Comparison of ENCODE assay signal across 9 mouse cellular contexts in the genomic region with DNA sequence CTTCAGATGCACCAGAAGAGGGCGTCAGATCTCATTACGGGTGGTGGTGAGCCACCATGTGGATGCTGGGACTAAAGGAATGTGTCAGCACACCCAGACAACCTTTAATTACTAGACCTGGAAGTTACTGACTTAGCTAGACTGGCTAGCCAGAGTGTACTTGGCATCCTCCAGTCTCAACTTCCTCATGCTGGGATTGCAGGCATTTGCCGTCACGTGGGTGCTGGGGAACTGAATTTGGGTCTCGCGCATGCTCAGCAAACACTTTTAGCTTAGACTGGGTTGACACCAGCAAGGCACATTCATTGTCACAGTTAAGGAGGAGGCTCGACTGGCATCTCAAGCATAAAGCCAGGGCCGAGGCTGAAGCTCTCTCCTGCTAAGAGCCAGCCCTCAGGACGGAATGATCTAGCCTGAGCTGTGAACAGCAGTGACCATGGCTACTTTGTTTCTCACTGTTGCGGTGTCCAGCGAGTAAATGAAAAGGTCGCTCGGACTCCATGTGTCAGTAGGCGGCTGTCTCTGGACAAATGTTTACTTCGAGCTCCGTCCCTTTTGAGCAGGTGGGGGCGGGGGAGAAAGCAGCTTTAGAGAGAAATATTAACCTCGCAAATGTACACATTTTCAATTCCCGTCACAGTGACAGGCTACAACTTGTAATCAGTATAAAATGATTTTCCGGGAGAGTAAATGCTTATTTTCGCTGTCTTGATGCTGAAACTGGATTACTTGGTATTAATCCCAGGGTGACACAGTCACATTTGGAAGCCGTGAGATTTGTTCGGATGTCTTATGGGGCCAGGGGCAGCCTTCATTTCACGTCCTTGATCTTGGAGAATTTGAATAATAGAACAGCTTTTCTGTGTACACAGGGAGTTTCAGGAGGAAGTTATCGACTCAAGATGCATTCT.
DNase-seq lines count a peak whose midpoint lies in the region; ATAC-seq lines count a peak whose summit lies in the region.
"Had no signal": no experiment of that assay in that cellular context is flagged by ENCODE, and none has a peak within 500 bp of the region (broad histone marks: within the 10 kb centered on the region; RNA-seq: fewer than 3 reads in every experiment).

No protein-coding gene starts in this region.

- no peak overlapping the region for H3K9ac ChIP-seq in hindbrain, embryonic 12.5 days
- H3K9ac ChIP-seq in midbrain, embryonic 11.5 days (ENCODE audit: low read length), result no peak overlapping the region

- H3K9me3 ChIP-seq in hindbrain, embryonic 12.5 days (replicated peaks), result peaks cover 4% of the 10 kb centered on the region; the same call in 1 of the 2 replicates
- H3K9me3 ChIP-seq in hindbrain, embryonic 10.5 days, result no peaks in the 10 kb centered on the region
- no peaks in the 10 kb centered on the region for H3K9me3 ChIP-seq in midbrain, embryonic 11.5 days (ENCODE audit: control insufficient read depth, low read length)

- no peak overlapping the region for H3K4me2 ChIP-seq in hindbrain, embryonic 12.5 days (replicated peaks)
- peak overlapping the region; percentile 6; the same call in 1 of the 2 replicates for H3K4me2 ChIP-seq in midbrain, embryonic 11.5 days

- whole genome bisulfite sequencing in hindbrain, embryonic 12.5 days, result 60% methylated on average over 25 of the region's 25 CpGs
- 66% methylated on average over 25 of the region's 25 CpGs for WGBS in hindbrain, embryonic 10.5 days
- WGBS in midbrain, embryonic 11.5 days, result 53% methylated on average over 25 of the region's 25 CpGs

- no peaks in the 10 kb centered on the region for H3K27me3 ChIP-seq in hindbrain, embryonic 12.5 days
- H3K27me3 ChIP-seq in hindbrain, embryonic 10.5 days (ENCODE audit: insufficient read depth, poor library complexity, severe bottlenecking), result no peaks in the 10 kb centered on the region
- no peaks in the 10 kb centered on the region for H3K27me3 ChIP-seq in midbrain, embryonic 11.5 days (ENCODE audit: control insufficient read depth, insufficient read depth, low read length)

- no peaks in the 10 kb centered on the region for H3K36me3 ChIP-seq in hindbrain, embryonic 12.5 days
- no peaks in the 10 kb centered on the region for H3K36me3 ChIP-seq in hindbrain, embryonic 10.5 days
- H3K36me3 ChIP-seq in midbrain, embryonic 11.5 days (ENCODE audit: control insufficient read depth, insufficient read depth, low read length), result no peaks in the 10 kb centered on the region

- intact Hi-C loops in left cerebral cortex, postnatal 25 days (cut with DNase I), result no loop called here

- peak overlapping the region; percentile 31; the same call in 1 of the 2 replicates for H3K27ac ChIP-seq in hindbrain, embryonic 12.5 days
- H3K27ac ChIP-seq in hindbrain, embryonic 10.5 days, result no peak overlapping the region
- H3K27ac ChIP-seq in midbrain, embryonic 11.5 days (ENCODE audit: low read depth, low read length), result no peak overlapping the region
- H3K27ac ChIP-seq: heart, adult 2 months had no signal

- ATAC-seq in hindbrain, embryonic 12.5 days (ENCODE audit: low FRiP score), result no peak
- peak; percentile 83 for ATAC-seq in granulocyte monocyte progenitor cell, adult 5-6 weeks (replicated peaks; ENCODE audit: poor library complexity, severe bottlenecking)
- peak; percentile 17; the same call in 1 of the 2 replicates for ATAC-seq in midbrain, embryonic 11.5 days (ENCODE audit: low FRiP score)

- DNase-seq in hindbrain, embryonic 10.5 days (ENCODE audit: low spot score), result no peak
- peak; percentile 41 to 42 for DNase-seq in cerebellum, adult 18-20 months
- peak; percentile 45 to 55 for DNase-seq in left cerebral cortex, postnatal 25 days (ENCODE audit: low spot score in 2 of 2)
- peak; percentile 89 for DNase-seq in midbrain, embryonic 11.5 days (ENCODE audit: low spot score, missing footprints)
- peak; percentile 38 for DNase-seq in urinary bladder, postnatal 25 days (ENCODE audit: low spot score)
- no peak for DNase-seq in thymus, postnatal 25 days

- H3K4me3 ChIP-seq in hindbrain, embryonic 12.5 days, result no peak overlapping the region
- no peak overlapping the region for H3K4me3 ChIP-seq in hindbrain, embryonic 10.5 days
- no peak overlapping the region for H3K4me3 ChIP-seq in midbrain, embryonic 11.5 days (ENCODE audit: low read depth, low read length)
- H3K4me3 ChIP-seq: heart, adult 2 months had no signal

- peaks cover 27% of the 10 kb centered on the region for H3K4me1 ChIP-seq in hindbrain, embryonic 12.5 days
- H3K4me1 ChIP-seq in hindbrain, embryonic 10.5 days (replicated peaks), result peaks cover 38% of the 10 kb centered on the region
- peaks cover 27% of the 10 kb centered on the region for H3K4me1 ChIP-seq in midbrain, embryonic 11.5 days (ENCODE audit: control insufficient read depth, insufficient read depth, low read length)

Comparison
In these comparisons a context has a peak if more than half of its experiments do, and no peak if none do; other contexts are left out.
1. DNase-seq: peak in cerebellum, adult 18-20 months (2 of 2), left cerebral cortex, postnatal 25 days (2 of 2), midbrain, embryonic 11.5 days (single experiment) and urinary bladder, postnatal 25 days (single experiment); none in hindbrain, embryonic 10.5 days (single experiment) and thymus, postnatal 25 days (single experiment).